In genomic region chr2:145620709-145621108, GRCm38 (mm10) we compare ENCODE assay signal across 24 mouse cellular contexts. TPM values are rescaled to one million over a fixed set of nuclear protein-coding genes. Genes with fewer than 3 reads are reported as not detected.
DNase-seq lines count a peak whose midpoint lies in the region; ATAC-seq lines count a peak whose summit lies in the region.
"Had no signal": no experiment of that assay in that cellular context is flagged by ENCODE, and none has a peak within 500 bp of the region (broad histone marks: within the 10 kb centered on the region; RNA-seq: fewer than 3 reads in every experiment).

No protein-coding gene starts in this region.

- DNase-seq in heart, embryonic 10.5 days (ENCODE audit: low spot score): no peak
- DNase-seq in kidney, postnatal 14 days: no peak
- peak; percentile 22 for DNase-seq in embryo, embryonic 11 days
- no peak for DNase-seq in testis, postnatal 14 days (ENCODE audit: low spot score)
- no peak for DNase-seq in liver
- DNase-seq: adrenal gland, postnatal 10 days; cerebellum, adult 18-20 months; cerebellum, postnatal 25 days; gastrocnemius, postnatal 14 days; kidney, adult 18-20 months; kidney, postnatal 10 days; layer of hippocampus, postnatal 36 days; liver, postnatal 0 days; lung, postnatal 10 days; right cerebral cortex, postnatal 4 days had no signal

- H3K27ac ChIP-seq in heart, embryonic 10.5 days: peak overlapping the region; percentile 49; the same call in 1 of the 2 replicates
- no peak overlapping the region for H3K27ac ChIP-seq in heart, embryonic 11.5 days (ENCODE audit: low read depth, low read length)
- no peak overlapping the region for H3K27ac ChIP-seq in kidney, embryonic 16.5 days (ENCODE audit: low read length)
- no peak overlapping the region for H3K27ac ChIP-seq in neural tube, embryonic 12.5 days
- H3K27ac ChIP-seq: embryonic facial prominence, embryonic 13.5 days; layer of hippocampus, adult 2 months; limb, embryonic 15.5 days had no signal

- no peak overlapping the region; the same call in none of the 2 replicates for H3K4me2 ChIP-seq in heart, embryonic 11.5 days
- H3K4me2 ChIP-seq in kidney, embryonic 16.5 days (replicated peaks; ENCODE audit: low read depth, low read length): no peak overlapping the region
- H3K4me2 ChIP-seq in neural tube, embryonic 12.5 days (replicated peaks): no peak overlapping the region
- H3K4me2 ChIP-seq: embryonic facial prominence, embryonic 13.5 days; limb, embryonic 15.5 days had no signal

- no peak overlapping the region for H3K9ac ChIP-seq in heart, embryonic 11.5 days (ENCODE audit: low read depth, low read length)
- no peak overlapping the region for H3K9ac ChIP-seq in kidney, embryonic 16.5 days (replicated peaks; ENCODE audit: low read length)
- no peak overlapping the region for H3K9ac ChIP-seq in neural tube, embryonic 12.5 days
- H3K9ac ChIP-seq: embryonic facial prominence, embryonic 13.5 days; limb, embryonic 15.5 days; liver, postnatal 0 days had no signal

- H3K27me3 ChIP-seq in heart, embryonic 10.5 days (ENCODE audit: insufficient read depth, poor library complexity, severe bottlenecking): no peaks in the 10 kb centered on the region
- H3K27me3 ChIP-seq in heart, embryonic 11.5 days (ENCODE audit: control insufficient read depth, insufficient read depth, low read length): no peaks in the 10 kb centered on the region
- no peaks in the 10 kb centered on the region for H3K27me3 ChIP-seq in kidney, embryonic 16.5 days (ENCODE audit: insufficient read depth, low read length)
- H3K27me3 ChIP-seq in neural tube, embryonic 12.5 days (replicated peaks): no peaks in the 10 kb centered on the region
- H3K27me3 ChIP-seq: embryonic facial prominence, embryonic 13.5 days; limb, embryonic 15.5 days had no signal

- no peaks in the 10 kb centered on the region for H3K36me3 ChIP-seq in heart, embryonic 10.5 days
- H3K36me3 ChIP-seq in heart, embryonic 11.5 days (ENCODE audit: control insufficient read depth, insufficient read depth, low read length): no peaks in the 10 kb centered on the region
- H3K36me3 ChIP-seq in kidney, embryonic 16.5 days (ENCODE audit: insufficient read depth, low read length): no peaks in the 10 kb centered on the region
- H3K36me3 ChIP-seq in neural tube, embryonic 12.5 days: no peaks in the 10 kb centered on the region; the same call in 1 of the 2 replicates
- H3K36me3 ChIP-seq: embryonic facial prominence, embryonic 13.5 days; G1E; limb, embryonic 15.5 days had no signal

- H3K4me3 ChIP-seq in heart, embryonic 10.5 days: no peak overlapping the region
- H3K4me3 ChIP-seq in heart, embryonic 11.5 days (ENCODE audit: low read depth, low read length): no peak overlapping the region
- H3K4me3 ChIP-seq in kidney, embryonic 16.5 days (ENCODE audit: low read length): no peak overlapping the region
- H3K4me3 ChIP-seq in neural tube, embryonic 12.5 days: no peak overlapping the region
- H3K4me3 ChIP-seq: embryonic facial prominence, embryonic 13.5 days; layer of hippocampus, adult 2 months; limb, embryonic 15.5 days had no signal

- no peaks in the 10 kb centered on the region for H3K9me3 ChIP-seq in heart, embryonic 10.5 days
- H3K9me3 ChIP-seq in heart, embryonic 11.5 days (replicated peaks; ENCODE audit: control insufficient read depth, low read length): no peaks in the 10 kb centered on the region
- H3K9me3 ChIP-seq in kidney, embryonic 16.5 days (ENCODE audit: low read length): no peaks in the 10 kb centered on the region
- no peaks in the 10 kb centered on the region for H3K9me3 ChIP-seq in neural tube, embryonic 12.5 days
- H3K9me3 ChIP-seq: embryonic facial prominence, embryonic 13.5 days; limb, embryonic 15.5 days had no signal

- ATAC-seq in heart, embryonic 11.5 days (replicated peaks; ENCODE audit: insufficient number of reproducible peaks, low FRiP score, low TSS enrichment): no peak
- ATAC-seq in kidney, embryonic 16.5 days (ENCODE audit: low FRiP score, low TSS enrichment): 0 out of 2 replicates have a peak, but pooled peaks have one; percentile 35
- peak; percentile 80 for ATAC-seq in neural tube, embryonic 12.5 days (ENCODE audit: low FRiP score, low read depth)
- ATAC-seq: activated CD4-positive, CD25-positive, alpha-beta regulatory T cell, adult 4 months; forebrain, embryonic 14.5 days; liver, postnatal 0 days had no signal

- H3K4me1 ChIP-seq in heart, embryonic 10.5 days: peaks cover 22% of the 10 kb centered on the region
- H3K4me1 ChIP-seq in heart, embryonic 11.5 days (ENCODE audit: control insufficient read depth, insufficient read depth, low read length): peaks cover 13% of the 10 kb centered on the region; the same call in 1 of the 2 replicates
- 0 out of 2 replicates have a peak, but pooled peaks cover 10% of the 10 kb centered on the region for H3K4me1 ChIP-seq in kidney, embryonic 16.5 days (ENCODE audit: insufficient read depth, low read length)
- H3K4me1 ChIP-seq in neural tube, embryonic 12.5 days: peaks cover 16% of the 10 kb centered on the region; the same call in 1 of the 2 replicates
- H3K4me1 ChIP-seq: limb, embryonic 15.5 days had no signal

RNA-seq across cellular contexts. Expression of gene Rin2, which starts 54.3 kb away (rescaled TPM):
- 15.5 and 17.3 TPM in 2 replicates for polyA plus RNA-seq in heart, embryonic 10.5 days (2016; fragmentation: Nextera tagmentation; extraction: Ambion mirVana)
- polyA plus RNA-seq in heart, embryonic 11.5 days (2014; fragmentation: Nextera tagmentation; extraction: Ambion mirVana): 16.3 and 21.1 TPM in 2 replicates
- polyA plus RNA-seq in kidney, embryonic 16.5 days (2015; fragmentation: Nextera tagmentation; extraction: Ambion mirVana): 32.5 and 37.7 TPM in 2 replicates
- 16.1 and 18.1 TPM in 2 replicates for polyA plus RNA-seq in neural tube, embryonic 12.5 days (2016; fragmentation: Nextera tagmentation; extraction: Ambion mirVana)
- polyA plus RNA-seq: G1E had no signal
